Mouse (Mus musculus): Measurements from ENCODE around the gene Patl2. TPM values are rescaled to one million over a fixed set of nuclear protein-coding genes. Genes with fewer than 3 reads are reported as not detected.
"Not testable (repeated sequence)": the region's sequence is repeated elsewhere in the genome, so short reads cannot be mapped to it uniquely, and the experiment has no call there.

Gene Patl2
- total and polyA plus RNA-seq, 2 experiments from 2014 or later: 0.06 to 0.16 TPM

- ATAC-seq (ENCODE audit: low FRiP score) (no peak), DNase-seq (ENCODE audit: low spot score) (no peak)
- TF ChIP-seq CTCF (IDR thresholded peaks at IDR 0.05): no peak
- Histone ChIP-seq H3K36me3 (ENCODE audit: insufficient read depth, low read length) (no peaks in the 10 kb centered on the region), H3K4me2 (ENCODE audit: low read depth, low read length, poor library complexity, severe bottlenecking) (no peak overlapping the region), H3K9me3 (ENCODE audit: low read length) (no peaks in the 10 kb centered on the region), H3K4me1 (ENCODE audit: insufficient read depth, low read length) (no peaks in the 10 kb centered on the region), H3K27me3 (ENCODE audit: insufficient read depth, low read length) (no peaks in the 10 kb centered on the region), H3K9ac (replicated peaks; ENCODE audit: low read length, poor library complexity, severe bottlenecking) (no peak overlapping the region), H3K27ac (ENCODE audit: low read depth, low read length) (no peak overlapping the region), H3K4me3 (ENCODE audit: low read depth, low read length) (no peak overlapping the region)
- WGBS: 81% methylated on average over 2 of the region's 2 CpGs
Measured at GRCm38 (mm10) chr2:122218234-122218633, 32.2 kb upstream of the Patl2 start.

- H3K4me3 ChIP-seq (ENCODE audit: low read depth, low read length); H3K4me2 ChIP-seq (ENCODE audit: low read depth, low read length, poor library complexity, severe bottlenecking); H3K9ac ChIP-seq (replicated peaks; ENCODE audit: low read length, poor library complexity, severe bottlenecking); H3K27me3 ChIP-seq (ENCODE audit: insufficient read depth, low read length); H3K4me1 ChIP-seq (ENCODE audit: insufficient read depth, low read length); DNase-seq (ENCODE audit: low spot score); H3K36me3 ChIP-seq (ENCODE audit: insufficient read depth, low read length); H3K9me3 ChIP-seq (ENCODE audit: low read length); ATAC-seq (ENCODE audit: low FRiP score); H3K27ac ChIP-seq (ENCODE audit: low read depth, low read length): not testable (repeated sequence)
- WGBS: 97% methylated on average over 4 of the region's 4 CpGs
Measured at GRCm38 (mm10) chr2:122217075-122217474, 31.1 kb upstream of the Patl2 start.

GRCm38 (mm10) chr2:122210534-122211228 lies 24.7 kb upstream of the Patl2 start:
- no peaks in the 10 kb centered on the region for H3K4me1 ChIP-seq (ENCODE audit: insufficient read depth, low read length)
- WGBS: 29% methylated on average over 3 of the region's 3 CpGs
- no peaks in the 10 kb centered on the region for H3K27me3 ChIP-seq (ENCODE audit: insufficient read depth, low read length)
- no peak for DNase-seq (ENCODE audit: low spot score)
- no peak overlapping the region for H3K4me2 ChIP-seq (ENCODE audit: low read depth, low read length, poor library complexity, severe bottlenecking)
- H3K4me3 ChIP-seq (ENCODE audit: low read depth, low read length): no peak overlapping the region
- no peaks in the 10 kb centered on the region for H3K36me3 ChIP-seq (ENCODE audit: insufficient read depth, low read length)
- no peaks in the 10 kb centered on the region for H3K9me3 ChIP-seq (ENCODE audit: low read length)
- ATAC-seq (ENCODE audit: low FRiP score): no peak
- TF ChIP-seq CTCF (IDR thresholded peaks at IDR 0.05): no peak
- no peak overlapping the region for H3K9ac ChIP-seq (replicated peaks; ENCODE audit: low read length, poor library complexity, severe bottlenecking)
- H3K27ac ChIP-seq (ENCODE audit: low read depth, low read length): no peak overlapping the region

DNA sequence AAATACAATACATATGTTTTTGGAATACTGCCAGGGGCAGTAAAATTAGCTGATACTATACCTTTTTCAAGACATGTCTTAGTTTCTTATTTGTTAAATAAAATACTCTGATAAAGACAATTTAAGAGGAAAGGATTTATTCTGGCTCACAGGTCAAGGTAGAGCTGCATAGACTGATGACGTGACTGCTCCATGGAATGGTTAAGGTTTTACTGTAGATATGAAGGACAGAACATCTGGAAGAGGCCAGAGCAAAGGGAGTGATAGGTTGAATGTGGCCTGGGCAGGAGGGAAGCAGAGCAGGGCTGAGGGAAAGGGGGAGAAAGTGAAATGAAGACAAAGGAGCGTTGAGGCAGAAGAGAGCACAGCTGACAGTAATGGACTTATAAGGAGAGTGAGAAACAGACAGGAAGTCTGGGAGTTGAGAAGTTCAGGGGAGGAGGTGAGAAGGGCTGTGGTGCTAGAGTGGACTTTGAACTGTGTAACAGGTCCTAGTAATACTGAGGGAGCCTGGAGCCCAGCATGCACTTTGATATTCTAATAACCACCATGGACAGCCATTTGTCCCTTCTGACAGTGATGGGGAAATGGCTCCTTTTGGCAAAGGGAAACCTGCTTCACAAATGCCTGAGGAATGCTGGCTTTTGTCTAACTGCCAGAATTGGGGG lies 20.6 kb upstream of the Patl2 start:
- no peak overlapping the region for H3K27ac ChIP-seq (ENCODE audit: low read depth, low read length)
- no peaks in the 10 kb centered on the region for H3K9me3 ChIP-seq (ENCODE audit: low read length)
- H3K4me2 ChIP-seq (ENCODE audit: low read depth, low read length, poor library complexity, severe bottlenecking): no peak overlapping the region
- TF ChIP-seq CTCF (IDR thresholded peaks at IDR 0.05): no peak
- H3K9ac ChIP-seq (replicated peaks; ENCODE audit: low read length, poor library complexity, severe bottlenecking): no peak overlapping the region
- H3K4me1 ChIP-seq (ENCODE audit: insufficient read depth, low read length): no peaks in the 10 kb centered on the region
- no peaks in the 10 kb centered on the region for H3K36me3 ChIP-seq (ENCODE audit: insufficient read depth, low read length)
- ATAC-seq (ENCODE audit: low FRiP score) (no peak), DNase-seq (ENCODE audit: low spot score) (no peak)
- no peak overlapping the region for H3K4me3 ChIP-seq (ENCODE audit: low read depth, low read length)
- WGBS: 83% methylated on average over 2 of the region's 2 CpGs
- H3K27me3 ChIP-seq (ENCODE audit: insufficient read depth, low read length): no peaks in the 10 kb centered on the region

- no peaks in the 10 kb centered on the region for H3K4me1 ChIP-seq (ENCODE audit: insufficient read depth, low read length)
- H3K27ac ChIP-seq (ENCODE audit: low read depth, low read length): no peak overlapping the region
- no peaks in the 10 kb centered on the region for H3K36me3 ChIP-seq (ENCODE audit: insufficient read depth, low read length)
- DNase-seq (ENCODE audit: low spot score) (no peak), ATAC-seq (ENCODE audit: low FRiP score) (no peak)
- no peak for TF ChIP-seq CTCF (IDR thresholded peaks at IDR 0.05)
- H3K9ac ChIP-seq (replicated peaks; ENCODE audit: low read length, poor library complexity, severe bottlenecking): no peak overlapping the region
- H3K4me3 ChIP-seq (ENCODE audit: low read depth, low read length): no peak overlapping the region
- WGBS: 91% methylated on average over 1 of the region's 1 CpGs
- no peaks in the 10 kb centered on the region for H3K27me3 ChIP-seq (ENCODE audit: insufficient read depth, low read length)
- no peaks in the 10 kb centered on the region for H3K9me3 ChIP-seq (ENCODE audit: low read length)
- no peak overlapping the region for H3K4me2 ChIP-seq (ENCODE audit: low read depth, low read length, poor library complexity, severe bottlenecking)
Measured at GRCm38 (mm10) chr2:122201501-122201900, 15.5 kb upstream of the Patl2 start.

DNA sequence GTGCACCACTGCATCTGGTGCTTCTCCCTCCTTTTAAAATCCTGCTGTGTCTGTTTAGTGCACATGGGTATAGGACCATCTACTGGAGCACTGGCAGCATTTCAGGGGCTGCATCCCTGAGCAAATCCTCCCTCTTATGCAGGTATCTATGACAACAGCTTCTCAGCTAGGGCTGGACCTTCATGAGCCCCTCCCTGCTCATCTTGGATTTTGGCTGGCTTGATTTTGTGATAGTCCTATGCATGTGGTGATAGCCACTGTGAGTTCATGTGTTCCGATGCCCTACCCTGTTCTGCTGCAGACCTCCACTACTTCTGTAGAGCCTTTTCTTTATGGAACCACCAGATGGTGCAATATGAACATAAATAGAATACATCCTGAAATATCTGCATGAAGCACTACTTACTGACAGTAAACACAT lies 8.5 kb upstream of the Patl2 start:
- H3K27me3 ChIP-seq (ENCODE audit: insufficient read depth, low read length): no peaks in the 10 kb centered on the region
- TF ChIP-seq CTCF (IDR thresholded peaks at IDR 0.05): peak; percentile 83
- DNase-seq (ENCODE audit: low spot score): peak; percentile 80
- 28% methylated on average over 1 of the region's 1 CpGs for WGBS
- H3K36me3 ChIP-seq (ENCODE audit: insufficient read depth, low read length): no peaks in the 10 kb centered on the region
- H3K4me2 ChIP-seq (ENCODE audit: low read depth, low read length, poor library complexity, severe bottlenecking): 0 out of 2 replicates have a peak overlapping the region, but pooled peaks have one; percentile 9
- H3K27ac ChIP-seq (ENCODE audit: low read depth, low read length): no peak overlapping the region
- no peaks in the 10 kb centered on the region for H3K4me1 ChIP-seq (ENCODE audit: insufficient read depth, low read length)
- H3K9me3 ChIP-seq (ENCODE audit: low read length): no peaks in the 10 kb centered on the region
- ATAC-seq (ENCODE audit: low FRiP score): peak; percentile 72
- H3K9ac ChIP-seq (replicated peaks; ENCODE audit: low read length, poor library complexity, severe bottlenecking): no peak overlapping the region
- H3K4me3 ChIP-seq (ENCODE audit: low read depth, low read length): no peak overlapping the region

Measured in midbrain, postnatal 0 days (tissue).